Mouse (Mus musculus) ES-E14 (cell line): ENCODE measurements at regions not wholly inside any gene's neighbourhood (a gene's known extent, or its start where the extent isn't known, plus 50 kb on each side); places are given as distances from the start of the nearest gene placed in this dataset.

ENCODE experiments used
- DNase-seq: peaks from one replicate; pipeline ENCODE4 v3.0.0-alpha.2; 2013; ENCODE audit warnings: low read depth, low spot score
- H3K27ac ChIP-seq: 2 replicates; pipeline ENCODE4 v1.5.1; 2012; ENCODE audit warnings: low read depth, mild to moderate bottlenecking, low read length, moderate library complexity, mixed read lengths; ENCODE audit not compliant: poor library complexity, insufficient read depth, severe bottlenecking
- H3K36me3 ChIP-seq: 2 replicates; pipeline ENCODE4 v1.6.1; 2012; ENCODE audit warnings: mild to moderate bottlenecking, low read length, moderate library complexity, mixed read lengths; ENCODE audit not compliant: control insufficient read depth, poor library complexity, insufficient read depth, severe bottlenecking
- H3K4me1 ChIP-seq, 2 experiments: fragments of 150-350 bp in 1 of 2; sonication (generic) in 1 of 2; 2 replicates each; pipeline ENCODE4 v1.6.1; 2012; ENCODE audit warnings: low read length in 2 of 2, mild to moderate bottlenecking in 1 of 2, mixed read lengths in 1 of 2; ENCODE audit not compliant: control insufficient read depth in 2 of 2, insufficient read depth in 2 of 2, poor library complexity in 1 of 2
- H3K4me3 ChIP-seq, 2 experiments: fragments of 150-350 bp in 1 of 2; sonication (generic) in 1 of 2; 2 replicates each; pipeline ENCODE4 v1.5.1; 2012; ENCODE audit warnings: low read length in 2 of 2, low read depth in 1 of 2, mild to moderate bottlenecking in 1 of 2, mixed read lengths in 1 of 2; ENCODE audit not compliant: insufficient read depth in 1 of 2, poor library complexity in 1 of 2, severe bottlenecking in 1 of 2
- H3K9ac ChIP-seq: 2 replicates; pipeline ENCODE4 v1.6.1; 2012; ENCODE audit warnings: low read depth, mild to moderate bottlenecking, low read length, mixed read lengths; ENCODE audit not compliant: poor library complexity, insufficient read depth, severe bottlenecking
- H3K9me3 ChIP-seq: fragments of 150-350 bp; sonication (generic); 2 replicates; pipeline ENCODE4 v1.6.1; 2012; ENCODE audit warnings: low read depth, mild to moderate bottlenecking, low read length; ENCODE audit not compliant: control insufficient read depth, insufficient read depth
- CHD2 ChIP-seq: IDR thresholded peaks from 2 replicates; pipeline ENCODE4 v1.6.1; 2014; ENCODE audit warnings: mild to moderate bottlenecking, low read depth, low read length, inconsistent platforms
- HCFC1 ChIP-seq: IDR thresholded peaks from 2 replicates; pipeline ENCODE4 v1.6.1; 2012; ENCODE audit warnings: low read length, inconsistent platforms, borderline replicate concordance; ENCODE audit not compliant: insufficient read depth
- MAFK ChIP-seq: IDR thresholded peaks from 2 replicates; pipeline ENCODE4 v1.6.1; 2014; ENCODE audit warnings: mild to moderate bottlenecking, low read depth, low read length, inconsistent platforms; ENCODE audit not compliant: insufficient read depth
- ZC3H11A ChIP-seq: IDR thresholded peaks from 2 replicates; pipeline ENCODE4 v1.6.1; 2012; ENCODE audit warnings: low read depth, mild to moderate bottlenecking, inconsistent platforms, low read length, borderline replicate concordance
- ZNF384 ChIP-seq: IDR thresholded peaks from 2 replicates; pipeline ENCODE4 v1.6.1; 2012; ENCODE audit warnings: low read depth, low read length, inconsistent platforms
- in situ Hi-C, 2 experiments: fragments of 600-800 bp; cut with MboI; formaldehyde crosslinking; loops; one replicate each; pipeline ENCODE4 v1.15.1; 2025; ENCODE audit warnings: low sequenced_read_pairs in 2 of 2, inconsistent platforms in 1 of 2; ENCODE audit not compliant: unreplicated experiment in 2 of 2

- H3K4me1 ChIP-seq = 0 out of 4 replicates have a peak, but pooled peaks cover 0 to 1% of the 10 kb centered on the region in 2 experiments
- no peaks in the 10 kb centered on the region for H3K36me3 ChIP-seq
- no peak for DNase-seq
- TF ChIP-seq MAFK (no peak), HCFC1 (no peak), ZC3H11A (no peak), CHD2 (no peak), ZNF384 (no peak)
- no peak overlapping the region for H3K27ac ChIP-seq
- H3K4me3 ChIP-seq = no peak overlapping the region
- no peak overlapping the region for H3K9ac ChIP-seq
- H3K9me3 ChIP-seq = no peaks in the 10 kb centered on the region
- in situ Hi-C loops = no loop called here
Measured at GRCm38 (mm10) chr1:89010170-89010569, 60.0 kb upstream of the Sh3bp4 start.

- in situ Hi-C loops = no loop called here
- TF ChIP-seq ZNF384 (no peak), HCFC1 (no peak), ZC3H11A (no peak), CHD2 (no peak)
- DNase-seq = no peak
- Histone ChIP-seq H3K36me3 (no peaks in the 10 kb centered on the region), H3K4me1 (peaks cover 1 to 6% of the 10 kb centered on the region in 2 experiments; a peak in 1 of 4 replicates), H3K4me3 (no peak overlapping the region), H3K27ac (no peak overlapping the region), H3K9ac (no peak overlapping the region), H3K9me3 (no peaks in the 10 kb centered on the region)
Measured at GRCm38 (mm10) chr1:89011454-89011853, 58.8 kb upstream of the Sh3bp4 start.

- DNase-seq = peak; percentile 65
- no peaks in the 10 kb centered on the region for H3K9me3 ChIP-seq
- no peaks in the 10 kb centered on the region for H3K36me3 ChIP-seq
- TF ChIP-seq ZNF384 = no peak
- TF ChIP-seq CHD2 = no peak
- 0 out of 2 replicates have a peak, but pooled peaks have one; percentile 14 for TF ChIP-seq ZC3H11A
- peak; percentile 94 for TF ChIP-seq MAFK
- TF ChIP-seq HCFC1 = no peak
- H3K4me3 ChIP-seq = peak overlapping the region in 1 of 2 experiments; percentile 32; a peak in 1 of 4 replicates
- peaks cover 1 to 6% of the 10 kb centered on the region in 2 experiments; a peak in 1 of 4 replicates for H3K4me1 ChIP-seq
- in situ Hi-C loops = no loop called here
- H3K27ac ChIP-seq = no peak overlapping the region
- H3K9ac ChIP-seq = no peak overlapping the region
Measured at GRCm38 (mm10) chr1:89015385-89015784, 54.8 kb upstream of the Sh3bp4 start.

GRCm38 (mm10) chr1:89015845-89016244 lies 54.4 kb upstream of the Sh3bp4 start:
- Histone ChIP-seq H3K9me3 (no peaks in the 10 kb centered on the region), H3K4me3 (peak overlapping the region in 1 of 2 experiments; percentile 32; a peak in 1 of 4 replicates), H3K36me3 (no peaks in the 10 kb centered on the region), H3K4me1 (peaks cover 1 to 6% of the 10 kb centered on the region in 2 experiments; a peak in 1 of 4 replicates), H3K27ac (no peak overlapping the region), H3K9ac (peak overlapping the region; percentile 37)
- no peak for DNase-seq
- no peak for TF ChIP-seq ZNF384
- TF ChIP-seq CHD2 = no peak
- TF ChIP-seq MAFK = no peak
- no peak for TF ChIP-seq HCFC1
- no peak for TF ChIP-seq ZC3H11A
- in situ Hi-C loops = no loop called here

GRCm38 (mm10) chr1:89019778-89020373 lies 50.3 kb upstream of the Sh3bp4 start:
- DNase-seq = no peak
- Histone ChIP-seq H3K36me3 (no peaks in the 10 kb centered on the region), H3K4me3 (no peak overlapping the region), H3K9ac (no peak overlapping the region), H3K4me1 (peaks cover 4 to 9% of the 10 kb centered on the region in 2 experiments; a peak in 3 of 4 replicates), H3K9me3 (no peaks in the 10 kb centered on the region), H3K27ac (no peak overlapping the region)
- TF ChIP-seq ZC3H11A (no peak), ZNF384 (no peak), CHD2 (no peak), MAFK (no peak), HCFC1 (no peak)
- in situ Hi-C loops = no loop called here
